Mouse (Mus musculus) CH12.LX (cell line): ENCODE measurements at regions not wholly inside any gene's neighbourhood (a gene's known extent, or its start where the extent isn't known, plus 50 kb on each side); places are given as distances from the start of the nearest gene placed in this dataset.

Experiments used
- DNase-seq: peaks from one replicate; pipeline ENCODE4 v3.0.0-alpha.2; 2013; ENCODE audit errors: extremely low read depth
- H3K27ac ChIP-seq: 2 replicates; pipeline ENCODE4 v1.5.1; 2012; ENCODE audit warnings: low read depth, mild to moderate bottlenecking, control low read depth, moderate library complexity; ENCODE audit not compliant: insufficient read depth
- H3K27me3 ChIP-seq: replicated peaks from 2 replicates; pipeline ENCODE3; 2012; ENCODE audit warnings: inconsistent platforms
- H3K36me3 ChIP-seq, 2 experiments: replicated peaks in 1 of 2; 2 replicates each; pipeline versions ENCODE3 to v1.6.1; 2012; ENCODE audit warnings: inconsistent platforms in 1 of 2, low read length in 1 of 2, mild to moderate bottlenecking in 1 of 2, mixed read lengths in 1 of 2, moderate library complexity in 1 of 2; ENCODE audit not compliant: control insufficient read depth in 1 of 2, insufficient read depth in 1 of 2
- H3K4me1 ChIP-seq, 2 experiments: 2 replicates each; pipeline ENCODE4 v1.6.1; 2012; ENCODE audit warnings: inconsistent platforms in 1 of 2, moderate library complexity in 1 of 2; ENCODE audit not compliant: insufficient read depth in 2 of 2, control insufficient read depth in 1 of 2
- H3K4me2 ChIP-seq: 2 replicates; pipeline ENCODE4 v1.6.1; 2012; ENCODE audit warnings: low read depth, mild to moderate bottlenecking, control low read depth; ENCODE audit not compliant: poor library complexity, insufficient read depth, severe bottlenecking
- H3K4me3 ChIP-seq, 3 experiments: fragments of 150-350 bp in 1 of 3; sonication (generic) in 1 of 3; replicated peaks in 1 of 3; 2 replicates each; pipeline versions ENCODE3 to v1.5.1; 2011 to 2012; ENCODE audit warnings: low read depth in 2 of 3, low read length in 2 of 3, mild to moderate bottlenecking in 2 of 3, moderate library complexity in 2 of 3, control low read depth in 1 of 3, improper control_type of control experiment in 1 of 3, inconsistent platforms in 1 of 3, mixed read lengths in 1 of 3; ENCODE audit not compliant: poor library complexity in 1 of 3
- H3K79me2 ChIP-seq: replicated peaks from 2 replicates; pipeline ENCODE4 v1.6.1; 2012; ENCODE audit warnings: mild to moderate bottlenecking, moderate library complexity; ENCODE audit not compliant: control insufficient read depth, poor library complexity, insufficient read depth, severe bottlenecking; ENCODE audit errors: extremely low read depth
- H3K9ac ChIP-seq: 2 replicates; pipeline ENCODE4 v1.6.1; 2012; ENCODE audit warnings: low read depth, mild to moderate bottlenecking, control low read depth, moderate library complexity; ENCODE audit not compliant: insufficient read depth
- H3K9me3 ChIP-seq: replicated peaks from 2 replicates; pipeline ENCODE3; 2012; ENCODE audit warnings: low read length, inconsistent platforms, mixed read lengths
- BHLHE40 ChIP-seq: IDR thresholded peaks from 2 replicates; pipeline ENCODE4 v1.6.1; 2011; ENCODE audit warnings: mild to moderate bottlenecking, low read depth, low read length, improper control_type of control experiment
- CHD2 ChIP-seq: IDR thresholded peaks from 2 replicates; pipeline ENCODE4 v1.6.1; 2011; ENCODE audit warnings: low read length, improper control_type of control experiment
- CTCF ChIP-seq, 2 experiments: IDR thresholded peaks in 1 of 2; conservative IDR thresholded peaks in 1 of 2; 2 replicates each; pipeline ENCODE4 v1.5.1; 2011 to 2012; ENCODE audit warnings: low read depth in 2 of 2, low read length in 2 of 2, improper control_type of control experiment in 1 of 2, inconsistent platforms in 1 of 2, mild to moderate bottlenecking in 1 of 2, moderate library complexity in 1 of 2
- E2F4 ChIP-seq: IDR thresholded peaks from 2 replicates; pipeline ENCODE4 v1.6.1; 2011; ENCODE audit warnings: low read depth, low read length, improper control_type of control experiment; ENCODE audit not compliant: insufficient replicate concordance
- EP300 ChIP-seq: IDR thresholded peaks from 2 replicates; pipeline ENCODE4 v1.6.1; 2011; ENCODE audit warnings: low read length, improper control_type of control experiment
- ETS1 ChIP-seq: conservative IDR thresholded peaks from 2 replicates; pipeline ENCODE4 v1.6.1; 2012; ENCODE audit warnings: low read depth, mild to moderate bottlenecking, inconsistent platforms, low read length, improper control_type of control experiment, moderate library complexity
- GABPA ChIP-seq: IDR thresholded peaks from 2 replicates; pipeline ENCODE4 v1.6.1; 2012; ENCODE audit warnings: low read depth, low read length, improper control_type of control experiment, inconsistent platforms; ENCODE audit not compliant: insufficient replicate concordance
- IRF4 ChIP-seq: IDR thresholded peaks from 2 replicates; pipeline ENCODE4 v1.6.1; 2014; ENCODE audit warnings: low read depth, mild to moderate bottlenecking, inconsistent platforms, low read length, improper control_type of control experiment
- MAFK ChIP-seq: IDR thresholded peaks from 2 replicates; pipeline ENCODE4 v1.6.1; 2011; ENCODE audit warnings: low read length, improper control_type of control experiment; ENCODE audit not compliant: insufficient replicate concordance
- MAX ChIP-seq: IDR thresholded peaks from 2 replicates; pipeline ENCODE4 v1.6.1; 2011; ENCODE audit warnings: low read length, improper control_type of control experiment
- MAZ ChIP-seq: IDR thresholded peaks from 2 replicates; pipeline ENCODE4 v1.6.1; 2012; ENCODE audit warnings: low read depth, mild to moderate bottlenecking, inconsistent platforms, low read length, improper control_type of control experiment, moderate library complexity
- MYC ChIP-seq: IDR thresholded peaks from 2 replicates; pipeline ENCODE4 v1.6.1; 2011; ENCODE audit warnings: low read depth, mild to moderate bottlenecking, improper control_type of control experiment, low read length
- NRF1 ChIP-seq: IDR thresholded peaks from 2 replicates; pipeline ENCODE4 v1.6.1; 2014; ENCODE audit warnings: low read depth, mild to moderate bottlenecking, inconsistent platforms, low read length, improper control_type of control experiment, moderate library complexity
- POLR2A ChIP-seq: IDR thresholded peaks from 2 replicates; pipeline ENCODE4 v1.6.1; 2011; ENCODE audit warnings: low read depth, mild to moderate bottlenecking, improper control_type of control experiment, low read length
- RCOR1 ChIP-seq: conservative IDR thresholded peaks from 2 replicates; pipeline ENCODE4 v1.6.1; 2012; ENCODE audit warnings: low read depth, mild to moderate bottlenecking, inconsistent platforms, low read length, improper control_type of control experiment
- USF1 ChIP-seq: IDR thresholded peaks from 2 replicates; pipeline ENCODE4 v1.6.1; 2014; ENCODE audit warnings: low read depth, mild to moderate bottlenecking, inconsistent platforms, low read length, improper control_type of control experiment
- USF2 ChIP-seq: conservative IDR thresholded peaks from 2 replicates; pipeline ENCODE4 v1.6.1; 2011; ENCODE audit warnings: low read depth, low read length, improper control_type of control experiment
- ZC3H11A ChIP-seq: IDR thresholded peaks from 2 replicates; pipeline ENCODE4 v1.6.1; 2012; ENCODE audit warnings: low read depth, mild to moderate bottlenecking, inconsistent platforms, low read length, improper control_type of control experiment
- ZNF384 ChIP-seq: IDR thresholded peaks from 2 replicates; pipeline ENCODE4 v1.6.1; 2012; ENCODE audit warnings: low read depth, low read length, improper control_type of control experiment, inconsistent platforms
- dilution Hi-C: fragments of 300-500 bp; cut with MboI; formaldehyde crosslinking; loops from 2 replicates; pipeline ENCODE4 v1.14.3; 2020; ENCODE audit warnings: low sequenced_read_pairs; ENCODE audit not compliant: extremely low pct_unique_long_range_greater_than_20kb, extremely low pct_ligation_motif_present
- in situ Hi-C: fragments of 300-500 bp; cut with MboI; formaldehyde crosslinking; loops from 3 replicates; pipeline ENCODE4 v1.14.3; 2019; ENCODE audit warnings: low sequenced_read_pairs, low pct_ligation_motif_present, low pct_unique_long_range_greater_than_20kb, mixed read lengths

DNA sequence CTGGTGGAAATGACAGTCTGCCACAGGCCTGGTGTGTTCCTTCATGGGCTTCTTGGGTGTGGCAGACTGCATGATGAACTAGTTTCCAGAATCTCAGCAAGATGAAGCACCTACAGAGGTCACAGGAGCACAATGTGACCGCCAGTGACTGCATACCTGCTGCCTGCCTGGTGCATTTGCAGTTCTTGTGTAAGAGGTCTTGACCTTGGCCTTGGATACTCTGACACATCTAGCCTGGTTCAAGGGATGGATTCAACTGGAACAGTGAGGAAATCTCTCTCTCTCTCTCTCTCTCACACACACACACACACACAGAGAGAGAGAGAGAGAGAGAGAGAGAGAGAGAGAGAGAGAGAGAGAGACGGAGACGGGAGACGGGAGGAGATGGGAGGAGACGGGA lies 301.9 kb upstream of the Hs6st1 start:
- Histone ChIP-seq H3K27me3 (no peaks in the 10 kb centered on the region), H3K4me1 (peaks cover 0 to 6% of the 10 kb centered on the region in 2 experiments; a peak in 1 of 4 replicates), H3K9me3 (peaks cover 4% of the 10 kb centered on the region), H3K79me2 (no peaks in the 10 kb centered on the region), H3K9ac (no peak overlapping the region), H3K36me3 (no peaks in the 10 kb centered on the region), H3K27ac (no peak overlapping the region; the same call in 1 of the 2 replicates), H3K4me2 (no peak overlapping the region), H3K4me3 (no peak overlapping the region)
- no peak for TF ChIP-seq MAZ
- no peak for TF ChIP-seq MAX
- no peak for TF ChIP-seq NRF1
- TF ChIP-seq E2F4: no peak
- TF ChIP-seq RCOR1: no peak
- TF ChIP-seq EP300: no peak
- TF ChIP-seq USF2: no peak
- TF ChIP-seq MAFK: no peak
- TF ChIP-seq POLR2A: no peak
- dilution Hi-C loops (no loop called here), in situ Hi-C loops (no loop called here)
- no peak for DNase-seq

DNA sequence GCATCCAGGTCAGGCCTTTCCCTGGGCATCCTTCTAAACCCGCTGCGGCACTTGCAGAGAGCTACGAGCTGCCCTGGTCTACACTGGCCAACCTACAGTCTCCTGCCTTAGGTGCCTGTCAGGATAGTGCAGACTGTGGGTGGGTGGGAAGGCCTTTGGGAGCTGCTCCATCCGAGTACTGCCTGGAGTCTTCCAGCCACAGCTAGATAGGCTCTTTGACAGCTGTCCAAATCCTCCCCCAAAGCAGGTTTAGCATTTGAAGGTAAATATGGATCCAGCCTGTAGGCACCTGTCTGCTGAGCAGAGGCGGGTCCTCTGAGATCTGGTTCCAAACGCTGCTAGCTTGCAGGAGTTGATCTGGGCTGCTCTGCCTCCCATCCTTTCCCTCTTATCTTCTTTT lies 295.6 kb upstream of the Hs6st1 start:
- dilution Hi-C loops (no loop called here), in situ Hi-C loops (no loop called here)

DNA sequence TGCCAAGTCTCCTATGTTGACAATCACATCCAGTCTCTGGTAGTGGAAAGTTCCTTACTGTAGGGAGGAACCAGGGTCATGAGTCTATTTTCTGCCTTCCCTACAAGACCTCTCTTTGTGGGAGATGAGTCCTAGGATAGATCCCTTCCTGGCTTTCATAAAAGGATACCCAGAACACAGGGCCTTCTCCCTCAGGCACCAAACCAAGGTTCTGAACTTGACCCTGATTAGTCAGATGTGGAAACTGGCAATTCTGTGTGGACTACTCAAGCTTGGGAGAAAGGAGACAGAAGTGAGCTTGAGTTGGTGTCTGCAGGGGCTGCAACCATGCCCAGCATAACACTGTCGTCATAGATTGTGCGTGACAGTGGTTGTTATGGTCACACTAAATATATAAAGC lies 293.6 kb upstream of the Hs6st1 start:
- dilution Hi-C loops: no loop called here
- no peaks in the 10 kb centered on the region for H3K36me3 ChIP-seq
- TF ChIP-seq ETS1 (no peak), EP300 (no peak), USF1 (no peak), ZC3H11A (no peak), CHD2 (no peak), GABPA (no peak), MAZ (no peak), NRF1 (no peak), BHLHE40 (no peak), POLR2A (no peak), CTCF (conservative IDR thresholded peaks at IDR 0.05 in 1 of 2, IDR thresholded peaks at IDR 0.05 in 1 of 2; ENCODE audit: low read depth in 2 of 2, low read length in 2 of 2) (no peak), MYC (no peak), ZNF384 (no peak)
- no peak overlapping the region for H3K4me3 ChIP-seq
- DNase-seq: no peak
- H3K79me2 ChIP-seq: no peaks in the 10 kb centered on the region
- H3K9ac ChIP-seq: no peak overlapping the region
- peaks cover 3 to 6% of the 10 kb centered on the region in 2 experiments; a peak in 1 of 4 replicates for H3K4me1 ChIP-seq
- no peak overlapping the region for H3K27ac ChIP-seq
- H3K4me2 ChIP-seq: no peak overlapping the region
- no peaks in the 10 kb centered on the region for H3K9me3 ChIP-seq
- H3K27me3 ChIP-seq: no peaks in the 10 kb centered on the region
- in situ Hi-C loops: no loop called here

More for the DNA sequence above, 295.6 kb upstream of the Hs6st1 start:
- H3K4me2 ChIP-seq: no peak overlapping the region
- H3K4me1 ChIP-seq: peaks cover 3 to 6% of the 10 kb centered on the region in 2 experiments; a peak in 1 of 4 replicates
- DNase-seq: no peak
- H3K27me3 ChIP-seq: no peaks in the 10 kb centered on the region
- no peaks in the 10 kb centered on the region for H3K79me2 ChIP-seq
- no peaks in the 10 kb centered on the region for H3K9me3 ChIP-seq
- no peak overlapping the region for H3K4me3 ChIP-seq
- no peak overlapping the region for H3K27ac ChIP-seq
- no peak overlapping the region for H3K9ac ChIP-seq
- TF ChIP-seq BHLHE40: no peak
- TF ChIP-seq EP300: no peak
- TF ChIP-seq IRF4: no peak
- TF ChIP-seq, all 38 proteins: peak for 0
- no peaks in the 10 kb centered on the region for H3K36me3 ChIP-seq
